In genomic region chr4:140555273-140555672, GRCm38 (mm10) we compare ENCODE assay signal across 8 mouse cellular contexts.
A peak's percentile ranks its signal among the peaks of the same experiment; 100 is the strongest.
DNase-seq lines count a peak whose midpoint lies in the region; ATAC-seq and TF ChIP-seq lines count a peak whose summit lies in the region.

No protein-coding gene starts in this region.

- WGBS in liver, embryonic 14.5 days (ENCODE audit: insufficient replicate concordance) = 41% methylated on average over 7 of the region's 7 CpGs

- H3K27me3 ChIP-seq in liver, embryonic 14.5 days (ENCODE audit: control insufficient read depth, insufficient read depth, low read length) = no peaks in the 10 kb centered on the region

- peak; percentile 84 for TF ChIP-seq CTCF in liver, embryonic 14.5 days (IDR thresholded peaks at IDR 0.05; ENCODE audit: low read depth)

- no peaks in the 10 kb centered on the region for H3K36me3 ChIP-seq in liver, embryonic 14.5 days (replicated peaks; ENCODE audit: control insufficient read depth, insufficient read depth, low read depth)

- H3K27ac ChIP-seq in liver, embryonic 14.5 days = no peak overlapping the region

- no peaks in the 10 kb centered on the region for H3K9me3 ChIP-seq in liver, embryonic 14.5 days (ENCODE audit: control insufficient read depth, low read length)

- peak; percentile 23 to 28 for DNase-seq in urinary bladder, adult 18-20 months (ENCODE audit: low spot score in 2 of 2)
- no peak for DNase-seq in urinary bladder, adult 2 months (ENCODE audit: low spot score)
- peak; percentile 66 for DNase-seq in c-Kit-positive CD71-positive TER-119-positive erythroid progenitor cells, embryonic 14.5 days (ENCODE audit: low spot score)
- peak; percentile 76 for DNase-seq in kidney, postnatal 10 days
- DNase-seq in liver, embryonic 14.5 days (ENCODE audit: low read depth in 3 of 3, low spot score in 3 of 3) = peak in 2 of 3 experiments; percentile 32 to 33
- peak; percentile 51 for DNase-seq in retina, adult 2 months (ENCODE audit: low read depth, low spot score)
- DNase-seq in thymus, postnatal 36 days = peak; percentile 56 to 66

- TF ChIP-seq EP300 in liver, embryonic 14.5 days (IDR thresholded peaks at IDR 0.05; ENCODE audit: low read depth) = no peak

- H3K4me3 ChIP-seq in liver, embryonic 14.5 days (ENCODE audit: insufficient read depth in 1 of 2, low read depth in 2 of 2, low read length in 2 of 2) = no peak overlapping the region

- peak; percentile 59; the same call in 1 of the 2 replicates for ATAC-seq in frontal cortex, adult (ENCODE audit: low TSS enrichment)
- no peak for ATAC-seq in liver, embryonic 14.5 days (ENCODE audit: insufficient read depth)

- no peak overlapping the region for H3K4me2 ChIP-seq in liver, embryonic 14.5 days (ENCODE audit: low read depth)

- no peaks in the 10 kb centered on the region for H3K4me1 ChIP-seq in liver, embryonic 14.5 days (replicated peaks; ENCODE audit: control insufficient read depth in 2 of 2, insufficient read depth in 2 of 2, low read length in 1 of 2)

- H3K9ac ChIP-seq in liver, embryonic 14.5 days (replicated peaks) = no peak overlapping the region
